Mouse (Mus musculus): ENCODE data around the gene Elk3. TPM values are rescaled to one million over a fixed set of nuclear protein-coding genes. Genes with fewer than 3 reads are reported as not detected.
A peak's percentile ranks its signal among the peaks of the same experiment; 100 is the strongest.

Elk3 gene
- total RNA-seq, 2 experiments from 2014 or later: 41.9 to 46.7 TPM

DNA sequence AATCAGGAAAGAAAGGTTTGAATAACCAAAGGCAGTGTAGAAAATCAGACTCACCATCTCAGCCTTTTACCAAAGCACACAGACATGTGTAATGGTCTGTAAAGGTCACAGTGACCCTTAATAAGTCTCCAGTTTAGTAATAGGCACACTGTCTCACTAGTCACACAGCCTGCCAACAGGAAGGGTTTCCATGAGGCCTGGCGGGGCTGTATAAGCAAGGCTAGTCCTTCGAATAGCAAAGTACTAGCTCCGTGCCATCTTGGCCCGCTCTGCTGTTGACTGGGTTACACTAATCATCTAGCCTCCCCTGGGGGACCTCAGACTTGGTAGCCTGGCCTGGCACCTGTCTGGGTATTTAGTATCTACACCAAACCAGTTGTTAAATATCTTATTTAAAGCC, 20.6 kb upstream of the Elk3 start:
- no peak for DNase-seq

DNA sequence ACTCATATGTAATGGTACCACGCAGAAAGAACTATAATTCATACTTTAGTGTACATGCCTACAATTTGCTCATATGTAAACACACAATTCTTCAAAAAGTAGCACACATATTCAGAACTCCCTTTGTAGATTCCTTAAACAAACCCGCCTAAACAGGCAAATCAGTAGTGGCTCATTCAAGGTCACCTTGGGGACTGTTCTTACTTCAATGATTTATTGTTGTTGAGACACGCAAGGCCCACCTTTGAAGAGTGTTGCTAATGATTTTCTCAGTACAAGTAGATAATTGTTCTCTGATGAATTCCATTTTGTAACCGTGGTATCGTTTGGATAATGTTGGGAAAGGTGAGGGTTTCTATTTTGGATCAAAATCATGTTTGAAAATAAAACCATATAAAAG, 17.4 kb upstream of the Elk3 start:
- DNase-seq: no peak

DNA sequence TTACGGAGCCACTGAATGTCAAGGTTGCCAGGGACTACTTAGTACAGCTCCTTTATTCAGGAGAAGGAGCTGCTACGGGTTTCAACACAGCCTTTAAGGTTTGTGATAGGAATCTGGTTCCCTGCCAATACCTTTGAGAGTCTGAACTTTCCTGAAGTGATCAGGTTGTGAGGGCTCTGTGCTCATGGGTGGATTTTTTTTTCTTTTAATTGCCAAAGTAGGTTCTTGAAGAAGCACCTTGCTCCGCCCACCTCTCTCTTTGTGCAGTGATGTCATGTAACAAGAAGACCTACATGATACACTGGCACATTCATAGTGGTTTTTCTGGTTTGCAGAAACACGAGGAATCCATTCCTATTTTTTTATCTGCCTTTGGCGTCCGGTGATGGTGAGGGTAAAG, 16.3 kb upstream of the Elk3 start:
- no peak for DNase-seq

DNA sequence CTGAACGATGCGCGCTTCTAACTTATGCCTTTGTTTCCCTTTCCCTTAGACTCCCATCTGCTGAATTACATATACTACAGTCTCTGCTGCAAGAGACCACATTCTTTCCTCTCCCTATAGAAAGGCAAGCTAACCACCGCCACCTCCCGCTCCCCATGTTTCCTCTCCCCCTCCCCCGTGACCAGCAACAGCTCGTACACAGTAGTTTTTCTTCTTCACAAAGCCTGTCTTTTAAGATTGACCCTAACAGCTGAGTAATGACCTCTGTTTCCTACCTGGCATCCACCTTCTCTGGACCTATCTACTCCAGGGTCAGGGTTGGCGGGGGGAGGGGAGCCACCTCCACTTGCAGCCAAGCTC, 15.8 kb upstream of the Elk3 start:
- no peak for DNase-seq

DNA sequence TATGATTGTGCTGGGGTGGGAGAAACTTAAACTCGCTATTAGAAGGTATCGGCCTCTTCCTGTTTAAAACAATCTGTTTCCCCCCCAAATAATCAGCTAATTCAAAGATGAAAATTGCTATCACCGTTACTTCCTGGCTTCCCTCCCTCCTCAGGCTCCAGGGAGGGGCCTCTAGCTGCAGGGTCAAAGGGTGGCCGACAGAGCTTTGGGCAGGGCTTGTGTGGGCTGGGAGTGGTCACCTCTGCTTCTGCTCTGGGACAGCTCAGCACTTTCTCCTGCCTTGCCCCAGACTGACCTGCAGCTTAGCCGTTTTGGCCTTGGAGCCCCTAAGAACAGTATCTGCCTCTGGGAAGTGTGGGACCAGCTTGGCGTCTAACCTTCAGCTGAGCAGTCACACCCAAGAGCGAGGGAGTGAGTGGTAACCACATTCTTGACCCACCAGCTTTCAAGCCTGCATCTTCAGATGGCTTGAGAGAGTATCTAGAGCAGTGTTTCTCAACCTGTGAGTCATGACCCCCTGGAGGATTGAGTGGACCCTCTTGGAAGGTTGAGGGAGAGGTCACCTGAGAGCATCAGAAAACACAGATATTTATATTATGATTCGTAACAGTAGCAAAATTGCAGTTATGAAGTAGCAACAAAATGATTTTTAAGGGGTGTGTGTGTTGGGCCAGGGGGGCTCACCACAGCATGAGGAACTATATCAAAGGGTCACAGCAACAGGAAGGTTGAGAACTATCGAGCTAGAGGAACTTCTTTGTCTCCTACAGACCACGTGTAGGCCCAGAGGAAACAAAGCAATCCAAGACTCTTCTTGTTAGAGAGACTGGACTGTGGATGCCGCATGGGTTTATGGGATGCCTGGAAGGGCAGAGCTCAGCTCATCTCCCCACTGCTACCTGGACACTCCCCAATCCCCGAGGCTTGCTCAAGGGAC, 15.1 kb upstream of the Elk3 start:
- no peak for DNase-seq

DNA sequence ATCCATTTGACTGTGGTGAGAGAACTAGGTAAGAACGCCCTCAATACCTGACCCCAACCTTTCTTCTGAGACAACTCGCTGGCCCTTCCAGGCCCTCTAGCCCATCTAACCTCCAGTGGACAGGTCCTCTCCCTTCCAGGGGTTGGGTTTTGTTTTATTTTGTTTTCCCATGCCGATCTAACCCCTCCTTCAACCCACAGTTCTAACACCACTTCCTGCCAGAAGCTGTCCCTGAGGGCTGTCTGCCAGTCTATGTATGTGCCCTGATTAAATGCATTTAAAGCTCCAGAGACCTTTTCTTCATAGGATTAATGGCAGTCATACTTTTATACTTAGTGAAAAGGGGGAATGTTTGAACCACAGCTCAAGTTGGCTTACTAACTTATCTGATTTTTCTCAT, 14.4 kb upstream of the Elk3 start:
- no peak for DNase-seq

DNA sequence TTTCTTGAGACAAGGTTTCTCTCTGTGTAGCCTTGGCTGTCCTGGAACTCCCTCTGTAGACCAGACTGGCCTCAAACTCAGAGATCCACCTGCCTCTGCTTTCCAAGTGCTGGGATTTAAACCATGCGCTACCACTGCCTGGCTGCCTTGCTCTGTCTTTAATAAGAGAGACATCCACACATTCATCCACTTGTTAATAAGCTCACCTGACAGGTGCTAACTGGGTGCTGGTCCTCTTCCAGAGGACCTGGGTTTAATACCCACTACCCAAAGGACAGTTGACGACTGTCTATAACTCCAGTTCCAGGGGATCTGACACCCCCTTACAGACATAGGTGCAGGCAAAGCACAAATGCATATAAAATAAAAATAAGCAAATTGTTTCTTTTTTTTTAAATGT, 13.5 kb upstream of the Elk3 start:
- no peak for DNase-seq

DNA sequence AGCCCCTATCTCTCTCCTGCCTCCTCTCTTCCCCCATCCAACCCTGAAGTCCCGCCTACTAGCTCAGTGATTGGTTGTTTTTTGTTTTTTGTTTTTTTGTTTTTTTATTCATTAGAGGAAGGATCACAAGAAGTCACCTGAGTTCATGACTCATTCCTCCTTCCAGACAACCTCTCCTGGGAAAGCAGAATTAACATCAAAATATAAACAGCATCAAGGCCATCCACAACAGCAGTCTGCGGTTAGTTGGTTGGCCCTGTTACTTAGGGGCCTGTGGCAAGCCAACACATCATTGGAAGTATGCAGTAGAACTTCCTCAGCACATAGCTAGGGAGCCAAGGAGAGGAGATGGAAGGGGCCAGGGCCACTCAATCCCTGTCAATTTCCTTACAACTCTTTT, 12.7 kb upstream of the Elk3 start:
- no peak for DNase-seq

DNA sequence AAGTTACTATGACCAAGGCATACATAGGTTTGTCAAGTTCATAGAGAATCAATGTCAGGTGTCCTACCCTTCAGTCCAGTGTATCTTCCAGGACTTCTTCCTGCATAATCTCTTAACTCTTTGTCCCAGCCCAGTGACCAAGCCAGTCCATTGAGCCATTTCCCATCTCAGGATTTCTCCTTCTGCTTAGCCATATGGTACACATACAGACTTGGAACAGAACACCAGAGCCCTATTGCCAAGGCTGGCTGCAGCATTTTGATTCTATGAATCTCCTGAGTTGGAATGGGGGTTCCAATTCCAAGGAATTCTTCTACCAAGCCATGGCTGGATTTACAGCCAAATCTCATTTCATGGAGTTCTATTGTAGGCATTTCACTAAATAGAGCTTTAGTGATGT, 10.8 kb upstream of the Elk3 start:
- no peak for DNase-seq

DNA sequence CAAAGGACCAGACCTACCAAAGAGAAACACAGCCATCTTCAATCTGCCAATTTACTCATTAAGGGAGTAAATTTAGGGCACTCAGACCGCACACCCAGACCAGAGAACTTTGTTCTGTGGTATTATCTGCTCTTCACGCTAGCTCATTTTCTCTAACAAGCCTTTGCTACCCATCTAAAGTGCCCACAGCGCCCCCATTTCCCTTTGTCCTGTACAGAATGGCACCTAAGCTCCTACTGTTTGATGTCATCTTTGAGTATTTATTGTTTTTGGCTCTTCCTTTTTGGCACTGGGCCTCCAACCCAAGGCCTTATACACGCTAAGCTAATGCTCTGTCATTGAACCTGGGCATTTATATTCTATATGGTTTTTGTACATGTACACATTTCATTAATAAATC, 9.2 kb upstream of the Elk3 start:
- DNase-seq: no peak

DNA sequence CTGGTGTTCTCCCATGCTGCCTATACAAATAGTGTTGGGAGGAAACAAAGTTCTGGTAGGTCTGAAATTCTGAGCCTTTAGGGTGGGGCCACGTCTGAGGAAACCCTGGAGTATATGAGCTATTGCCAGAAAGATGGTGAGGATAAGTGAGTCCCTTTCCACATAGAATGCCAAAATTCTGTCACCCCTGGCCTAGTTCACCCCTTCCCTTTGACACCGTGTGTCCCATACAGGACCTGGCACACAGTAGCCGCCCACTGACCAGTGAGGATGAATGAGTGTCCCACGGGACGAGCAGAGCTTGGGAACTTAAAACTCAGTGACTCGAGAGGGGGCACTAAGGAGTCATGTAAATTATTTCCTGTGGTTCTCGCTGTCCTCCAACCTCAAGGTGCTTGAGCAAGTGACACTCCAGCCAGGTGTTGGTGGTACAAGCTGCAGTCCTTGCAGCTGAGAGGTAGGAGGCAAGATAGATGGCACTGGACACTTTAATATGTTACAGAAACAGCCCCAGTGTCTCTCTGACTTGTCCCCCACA, 8.7 kb upstream of the Elk3 start:
- DNase-seq: no peak

DNA sequence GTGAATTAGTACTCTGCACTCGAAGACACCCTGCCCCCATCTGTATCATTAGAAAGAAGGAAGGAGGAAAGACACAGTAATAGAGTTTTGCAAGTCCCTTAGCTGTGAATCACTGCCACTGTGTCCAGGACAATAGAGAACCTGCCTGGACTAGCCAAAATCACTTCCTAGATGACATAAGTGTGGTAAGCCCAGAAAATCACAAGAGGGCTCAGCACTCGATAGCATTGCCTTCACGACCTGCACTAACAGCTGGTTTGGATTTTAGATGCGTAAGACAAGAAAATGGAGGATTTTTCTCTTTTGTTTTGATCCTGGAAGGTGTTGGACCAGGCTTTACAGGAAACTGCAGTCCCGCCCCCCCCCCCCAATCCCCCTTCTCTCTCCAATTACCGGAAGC, 6.0 kb upstream of the Elk3 start:
- no peak for DNase-seq

DNA sequence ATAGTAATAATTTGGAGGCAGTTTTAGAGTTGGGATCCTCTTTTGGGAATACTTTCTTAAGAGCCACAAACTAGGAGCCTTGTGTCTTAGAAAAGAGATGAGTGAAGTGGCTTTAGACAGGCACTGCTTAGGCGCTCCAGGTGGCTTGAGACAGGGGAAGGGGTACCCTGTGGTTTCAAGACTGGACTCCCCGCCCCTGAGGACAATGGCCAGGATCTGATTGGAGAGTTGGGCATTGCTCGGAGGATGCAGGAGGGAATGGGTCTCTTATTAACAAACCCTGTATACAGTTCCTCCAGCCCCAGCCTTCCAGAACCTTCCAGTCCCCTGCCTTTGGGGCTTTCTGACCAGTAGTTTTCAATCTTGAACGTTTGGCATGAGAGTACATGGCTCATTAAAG, 641 bp upstream of the Elk3 start:
- DNase-seq: no peak

DNA sequence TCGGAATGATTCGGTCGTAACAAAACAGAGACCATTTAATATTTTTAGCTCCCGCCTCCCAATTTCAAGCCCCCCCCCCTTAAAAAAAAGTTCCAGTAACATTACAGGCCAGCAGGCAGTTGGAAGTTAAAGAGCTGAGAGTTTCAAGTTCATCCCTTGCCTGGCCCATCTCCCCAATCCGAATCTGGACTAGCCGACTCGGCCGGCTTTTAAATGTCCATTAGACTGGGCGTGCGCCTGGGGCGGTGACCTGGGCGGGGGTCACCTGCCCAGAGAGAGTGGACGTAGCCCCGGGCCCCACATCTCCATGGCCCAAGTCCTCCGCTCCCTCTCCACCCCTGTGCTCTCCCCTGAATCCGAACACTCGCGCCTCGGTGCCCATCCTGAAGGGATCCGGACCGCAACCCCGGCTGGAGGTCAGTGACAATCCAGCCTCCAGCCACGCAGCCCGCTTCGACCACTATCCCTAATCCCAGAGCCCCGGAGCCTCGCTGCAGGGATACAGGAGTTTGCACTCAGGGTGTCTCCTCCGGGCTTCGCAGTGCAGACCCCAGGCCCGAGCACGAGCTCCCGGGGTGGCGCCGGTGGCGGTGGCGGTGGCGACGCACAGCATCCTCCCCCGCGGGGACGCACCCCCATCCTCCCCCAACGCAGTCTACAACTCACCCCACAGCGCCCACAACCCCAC, 857 bp downstream of the Elk3 start:
- peak; percentile 38 for DNase-seq

DNA sequence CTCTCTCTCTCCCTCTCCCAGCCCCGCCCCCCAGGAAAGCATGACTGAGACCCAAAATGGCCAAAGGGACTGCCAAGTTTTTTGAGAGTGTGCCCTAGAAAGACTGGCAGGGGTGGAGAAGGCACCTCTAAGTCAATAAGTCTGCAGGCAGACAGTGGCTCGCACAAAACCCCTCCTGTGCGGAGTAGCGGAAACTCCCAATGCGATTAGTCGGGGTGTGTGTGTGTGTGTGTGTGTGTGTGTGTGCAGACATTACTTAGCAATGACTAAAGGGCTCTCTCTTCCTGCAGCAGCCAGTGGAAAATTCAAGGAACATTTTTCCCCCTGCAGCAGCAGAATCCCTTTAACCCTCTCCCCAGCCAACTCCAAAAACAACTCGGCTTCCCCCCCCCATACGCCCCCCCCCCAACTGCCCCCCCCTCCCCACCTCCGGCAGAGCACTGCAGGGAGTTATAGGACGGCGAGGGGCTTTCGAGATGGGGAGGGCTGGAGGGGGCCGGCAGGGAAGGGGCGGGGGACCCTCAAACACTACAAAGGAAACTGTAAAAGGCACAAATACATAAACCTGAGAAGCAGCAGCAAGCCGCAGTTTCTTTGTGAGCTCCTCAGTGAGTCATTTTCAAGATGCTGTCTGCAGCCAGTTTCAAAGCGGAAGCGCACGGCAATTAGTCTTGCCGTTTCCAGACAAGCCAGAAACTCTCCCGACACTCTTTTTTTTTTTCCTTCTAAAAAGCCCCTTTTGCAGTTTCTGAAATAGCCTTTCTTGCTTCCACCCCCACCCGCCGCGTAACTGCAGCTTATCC, 1.6 kb downstream of the Elk3 start:
- DNase-seq: peak; percentile 45

DNA sequence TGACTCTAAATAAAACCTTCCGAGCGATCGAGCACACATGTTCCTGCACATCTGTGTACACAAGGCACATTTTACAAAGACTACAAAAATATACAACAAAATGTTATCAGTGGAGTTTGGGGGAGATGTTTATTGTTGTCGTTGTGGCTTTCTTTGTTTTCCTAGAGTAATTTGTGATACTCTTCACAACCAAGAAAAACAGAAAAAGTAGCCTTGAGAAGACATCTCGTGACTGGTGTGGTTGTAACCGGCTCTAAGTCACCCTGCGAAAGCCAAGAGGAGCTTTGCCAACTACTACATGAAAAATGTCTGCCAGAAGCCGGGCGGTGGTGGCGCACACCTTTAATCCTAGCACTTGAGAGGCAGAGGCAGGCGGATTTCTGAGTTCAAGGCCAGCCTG, 4.6 kb downstream of the Elk3 start:
- DNase-seq: no peak

DNA sequence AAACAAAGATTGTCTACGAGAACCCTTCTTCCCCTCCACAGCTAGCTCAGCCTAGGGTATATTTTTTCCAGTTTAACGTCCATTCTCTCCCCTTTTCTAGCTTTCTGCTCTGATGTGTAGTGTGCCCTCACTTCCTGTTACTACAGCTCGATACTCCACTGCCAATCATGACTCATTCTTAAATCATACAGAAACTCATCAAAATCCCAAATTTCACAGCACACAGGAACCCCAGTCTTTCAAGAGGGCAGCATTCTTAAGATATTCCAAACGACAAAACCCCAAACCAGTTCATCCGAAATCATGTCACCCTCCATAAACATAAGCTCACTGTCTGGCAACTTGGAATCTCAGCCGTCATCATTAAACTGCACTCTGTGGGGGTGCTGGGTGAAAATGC, 5.0 kb downstream of the Elk3 start:
- DNase-seq: no peak

DNA sequence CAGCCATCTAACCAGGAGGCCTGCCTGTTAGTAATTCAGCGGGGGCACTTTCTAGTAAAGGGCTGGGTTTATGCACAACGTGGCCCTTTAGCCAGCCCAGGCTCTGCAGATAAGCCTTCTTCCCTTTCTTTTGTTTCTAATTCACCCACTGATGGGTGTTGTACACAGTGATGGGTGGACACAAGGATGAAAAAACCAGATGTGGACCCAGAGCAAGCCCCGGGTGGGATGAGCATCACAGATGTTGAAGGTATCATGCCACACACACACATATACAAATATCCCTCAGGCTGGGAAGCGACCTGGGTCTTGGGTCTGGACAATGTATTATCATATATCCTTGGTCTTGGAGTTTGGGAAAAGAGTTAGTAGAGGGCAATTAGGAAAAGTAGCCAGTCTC, 7.7 kb downstream of the Elk3 start:
- DNase-seq: no peak

DNA sequence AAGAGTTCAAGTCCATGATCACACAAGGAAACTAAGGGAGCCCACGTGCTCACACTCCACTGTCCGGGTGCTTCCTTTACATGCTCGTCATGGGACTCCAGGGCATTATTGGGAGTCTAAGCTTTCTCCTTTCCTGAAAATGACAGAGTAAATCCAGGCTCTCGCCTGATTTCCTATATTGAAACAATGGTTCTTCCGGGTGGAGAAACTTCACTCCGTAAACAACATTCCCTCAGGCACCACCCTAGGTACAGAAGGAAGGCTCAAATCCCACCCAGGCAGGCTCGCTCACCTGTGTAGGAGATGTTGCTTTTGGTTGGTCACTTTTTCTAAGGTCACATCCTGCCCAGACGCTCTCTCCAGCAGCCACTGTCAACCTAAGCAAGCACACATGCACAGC, 9.1 kb downstream of the Elk3 start:
- DNase-seq: no peak

DNA sequence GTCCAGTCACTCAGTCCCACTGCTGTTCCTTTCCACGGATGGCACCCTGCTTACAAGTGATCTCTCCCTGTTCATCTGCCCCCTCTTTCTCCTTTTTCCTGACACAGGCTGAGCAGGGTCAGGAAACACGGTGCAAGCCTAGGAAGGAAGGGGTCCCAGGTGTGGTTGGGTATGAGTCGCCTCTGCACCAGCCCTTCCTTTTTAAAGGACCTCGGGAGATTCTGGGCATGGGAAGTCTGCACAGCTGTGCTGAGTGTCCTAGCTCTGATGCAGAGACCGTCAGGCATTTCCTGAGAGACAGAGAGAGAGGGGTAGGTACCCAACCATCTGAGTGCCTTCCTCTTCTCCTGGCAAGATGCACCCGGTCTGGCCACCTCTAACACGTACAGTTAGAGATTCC, 12.7 kb downstream of the Elk3 start:
- no peak for DNase-seq

DNA sequence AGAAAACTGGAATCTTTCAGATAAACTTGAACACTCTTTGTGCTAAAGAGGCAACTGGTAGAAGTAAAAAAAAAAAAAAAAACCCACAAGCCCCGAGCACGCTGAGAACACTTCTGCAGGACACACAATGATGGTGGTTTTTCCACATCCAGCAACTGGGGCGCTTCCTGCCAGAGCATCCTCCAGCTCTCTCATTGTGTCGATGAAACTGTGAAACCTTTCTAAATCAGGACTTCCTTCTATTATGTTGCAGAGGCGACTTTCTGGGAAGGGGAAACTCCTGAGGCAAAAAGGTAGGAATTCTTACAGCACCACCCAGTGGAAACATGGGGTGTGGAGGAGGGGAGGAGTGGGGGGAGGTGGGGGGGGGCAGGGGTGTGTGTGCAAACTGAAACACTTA, 13.2 kb downstream of the Elk3 start:
- DNase-seq: no peak

DNA sequence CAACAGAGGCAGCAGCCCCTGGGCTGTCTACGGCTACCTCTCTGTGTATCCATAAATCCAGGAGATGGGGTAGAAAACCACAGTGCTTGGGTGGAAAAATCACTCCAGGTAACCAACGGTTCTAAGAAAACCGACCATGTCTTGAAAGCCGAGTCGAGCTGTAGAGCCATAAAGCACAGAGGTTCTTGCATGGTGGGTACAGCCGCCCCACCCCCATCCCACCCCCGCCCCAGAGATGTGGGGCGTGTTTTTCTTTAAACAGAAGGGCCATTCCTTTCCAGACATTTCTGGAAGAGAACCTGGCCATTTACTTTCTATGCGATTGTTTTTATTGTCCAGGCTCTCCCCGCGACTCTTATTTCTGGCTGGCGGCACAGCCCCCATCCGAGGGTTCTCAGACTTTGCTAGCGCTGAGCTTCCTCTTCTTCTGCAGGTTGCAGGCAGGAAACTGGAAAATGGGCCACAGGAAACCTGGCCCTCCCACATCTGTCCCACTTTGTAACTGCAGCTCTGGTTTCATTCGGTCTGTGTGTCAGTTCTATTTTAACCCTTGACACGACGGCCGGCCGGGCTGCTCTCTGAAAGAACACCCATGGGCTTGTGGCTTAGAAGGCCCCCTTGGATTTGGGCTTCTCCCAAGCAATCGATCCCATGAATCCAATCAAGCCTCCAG, 16.3 kb downstream of the Elk3 start:
- no peak for DNase-seq
